Mouse (Mus musculus) intestine, embryonic 14.5 days (tissue): ENCODE data around the gene Slc38a2. TPM values are rescaled to one million over a fixed set of nuclear protein-coding genes. Genes with fewer than 3 reads are reported as not detected.

Experiments used
- ATAC-seq: fragments of 200-750 bp; cut with Nextera tagmentation; replicated peaks from 2 replicates; pipeline ENCODE4 v1.8.0; 2017; ENCODE audit warnings: low read depth, moderate number of reproducible peaks, moderate TSS enrichment, moderate library complexity; ENCODE audit not compliant: low FRiP score, low TSS enrichment
- DNase-seq: peaks from one replicate; pipeline ENCODE4 v3.0.0-alpha.2; 2018; ENCODE audit warnings: low spot score
- H3K27ac ChIP-seq: fragments of 300-500 bp; sonication (generic); 2 replicates; pipeline ENCODE4 v1.5.1; 2014; ENCODE audit warnings: low read depth, mild to moderate bottlenecking, control low read depth
- H3K27me3 ChIP-seq: fragments of 300-500 bp; sonication (generic); replicated peaks from 2 replicates; pipeline ENCODE4 v1.6.1; 2014; ENCODE audit warnings: low read length, control low read depth; ENCODE audit not compliant: control insufficient read depth, insufficient read depth
- H3K36me3 ChIP-seq: fragments of 300-500 bp; sonication (generic); 2 replicates; pipeline ENCODE4 v1.6.1; 2014; ENCODE audit warnings: low read length, control low read depth; ENCODE audit not compliant: control insufficient read depth, insufficient read depth
- H3K4me1 ChIP-seq: fragments of 300-500 bp; sonication (generic); replicated peaks from 2 replicates; pipeline ENCODE4 v1.6.1; 2014; ENCODE audit warnings: low read length, control low read depth, mixed read lengths; ENCODE audit not compliant: control insufficient read depth, insufficient read depth
- H3K4me2 ChIP-seq: fragments of 300-500 bp; sonication (generic); 2 replicates; pipeline ENCODE4 v1.6.1; 2014; ENCODE audit warnings: low read length
- H3K4me3 ChIP-seq: fragments of 300-500 bp; sonication (generic); 2 replicates; pipeline ENCODE4 v1.5.1; 2014; ENCODE audit warnings: low read depth, low read length, control low read depth, mixed read lengths
- H3K9ac ChIP-seq: fragments of 300-500 bp; sonication (generic); 2 replicates; pipeline ENCODE4 v1.6.1; 2014; ENCODE audit warnings: mild to moderate bottlenecking, low read length
- H3K9me3 ChIP-seq: fragments of 300-500 bp; sonication (generic); 2 replicates; pipeline ENCODE4 v1.6.1; 2016; ENCODE audit warnings: low read length, control low read depth; ENCODE audit not compliant: control insufficient read depth
- WGBS: fragments of 180-500 bp; shearing (Covaris S2); extraction: QIAGEN DNeasy Blood & Tissue Kit; methylation state at CpG from one replicate; pipeline ENCODE4 v1.1.7; 2014; 5-methylcytosine and 5-hydroxymethylcytosine counted together
- polyA plus RNA-seq: library from polyadenylated mRNA; unstranded; fragments of >200 nt; fragmentation: Nextera tagmentation; extraction: Ambion mirVana; gene quantifications from 2 replicates; pipeline ENCODE4 v1.2.1, GENCODE M21; 2014

Slc38a2 gene
- polyA plus RNA-seq, 1 experiment from 2014 or later = 129 TPM

GRCm38 (mm10) chr15:96675055-96675454 is 24.5 kb downstream of the Slc38a2 start:
- Histone ChIP-seq H3K9ac (no peak overlapping the region), H3K4me2 (no peak overlapping the region), H3K27ac (no peak overlapping the region), H3K4me1 (0 out of 2 replicates have a peak, but pooled peaks cover 3% of the 10 kb centered on the region), H3K4me3 (no peak overlapping the region), H3K9me3 (no peaks in the 10 kb centered on the region), H3K27me3 (no peaks in the 10 kb centered on the region), H3K36me3 (no peaks in the 10 kb centered on the region)
- 88% methylated on average over 11 of the region's 11 CpGs for WGBS
- ATAC-seq (no peak), DNase-seq (no peak)

- Histone ChIP-seq H3K36me3 (no peaks in the 10 kb centered on the region), H3K4me3 (no peak overlapping the region), H3K9ac (no peak overlapping the region)
Measured at GRCm38 (mm10) chr15:96674089-96674488, 25.4 kb downstream of the Slc38a2 start.

GRCm38 (mm10) chr15:96669721-96670120 is 29.8 kb downstream of the Slc38a2 start:
- WGBS = 80% methylated on average over 6 of the region's 6 CpGs
- no peak overlapping the region for H3K4me3 ChIP-seq
- H3K4me2 ChIP-seq = no peak overlapping the region
- H3K9me3 ChIP-seq = no peaks in the 10 kb centered on the region
- H3K27ac ChIP-seq = no peak overlapping the region
- no peaks in the 10 kb centered on the region for H3K27me3 ChIP-seq
- DNase-seq = no peak
- H3K4me1 ChIP-seq = no peaks in the 10 kb centered on the region
- H3K9ac ChIP-seq = no peak overlapping the region
- no peak for ATAC-seq
- no peaks in the 10 kb centered on the region for H3K36me3 ChIP-seq

More at GRCm38 (mm10) chr15:96674089-96674488, 25.4 kb downstream of the Slc38a2 start:
- 58% methylated on average over 1 of the region's 1 CpGs for WGBS
- ATAC-seq (no peak), DNase-seq (no peak)
- H3K27ac ChIP-seq = no peak overlapping the region
- no peaks in the 10 kb centered on the region for H3K27me3 ChIP-seq
- no peaks in the 10 kb centered on the region for H3K9me3 ChIP-seq
- H3K4me1 ChIP-seq = 0 out of 2 replicates have a peak, but pooled peaks cover 3% of the 10 kb centered on the region
- no peak overlapping the region for H3K4me2 ChIP-seq

GRCm38 (mm10) chr15:96666663-96667062 is 32.9 kb downstream of the Slc38a2 start:
- peak overlapping the region; percentile 45 for H3K4me2 ChIP-seq
- H3K4me3 ChIP-seq = peak overlapping the region; percentile 13; the same call in 1 of the 2 replicates
- no peaks in the 10 kb centered on the region for H3K4me1 ChIP-seq
- H3K36me3 ChIP-seq = no peaks in the 10 kb centered on the region
- WGBS = 6% methylated on average over 7 of the region's 7 CpGs
- H3K27me3 ChIP-seq = no peaks in the 10 kb centered on the region
- no peak overlapping the region for H3K27ac ChIP-seq
- H3K9ac ChIP-seq = no peak overlapping the region
- H3K9me3 ChIP-seq = no peaks in the 10 kb centered on the region
- DNase-seq = peak; percentile 79
- 0 out of 2 replicates have a peak, but pooled peaks have one; percentile 51 for ATAC-seq

GRCm38 (mm10) chr15:96665889-96666288 is 33.6 kb downstream of the Slc38a2 start:
- H3K4me3 ChIP-seq = no peak overlapping the region
- DNase-seq (no peak), ATAC-seq (peak; percentile 77)
- peak overlapping the region; percentile 45; the same call in 1 of the 2 replicates for H3K4me2 ChIP-seq
- H3K9ac ChIP-seq = no peak overlapping the region
- WGBS = 9% methylated on average over 3 of the region's 3 CpGs
- H3K36me3 ChIP-seq = no peaks in the 10 kb centered on the region
- H3K4me1 ChIP-seq = no peaks in the 10 kb centered on the region
- H3K27me3 ChIP-seq = no peaks in the 10 kb centered on the region
- no peaks in the 10 kb centered on the region for H3K9me3 ChIP-seq
- no peak overlapping the region for H3K27ac ChIP-seq

- Histone ChIP-seq H3K4me3 (no peak overlapping the region), H3K36me3 (no peaks in the 10 kb centered on the region), H3K9ac (no peak overlapping the region), H3K27ac (no peak overlapping the region), H3K27me3 (no peaks in the 10 kb centered on the region), H3K4me1 (0 out of 2 replicates have a peak, but pooled peaks cover 4% of the 10 kb centered on the region), H3K4me2 (no peak overlapping the region), H3K9me3 (no peaks in the 10 kb centered on the region)
- 39% methylated on average over 13 of the region's 13 CpGs for WGBS
- DNase-seq (no peak), ATAC-seq (no peak)
Measured at GRCm38 (mm10) chr15:96660590-96661141, 38.9 kb downstream of the Slc38a2 start.

- Histone ChIP-seq H3K4me1 (0 out of 2 replicates have a peak, but pooled peaks cover 4% of the 10 kb centered on the region), H3K9me3 (no peaks in the 10 kb centered on the region), H3K27me3 (no peaks in the 10 kb centered on the region), H3K4me2 (peak overlapping the region; percentile 37), H3K27ac (peak overlapping the region; percentile 84), H3K36me3 (no peaks in the 10 kb centered on the region), H3K9ac (no peak overlapping the region), H3K4me3 (peak overlapping the region; percentile 22; the same call in 1 of the 2 replicates)
- 53% methylated on average over 14 of the region's 14 CpGs for WGBS
- ATAC-seq = no peak
- DNase-seq = peak; percentile 67
Measured at GRCm38 (mm10) chr15:96658275-96658602, 41.3 kb downstream of the Slc38a2 start.

- H3K27ac ChIP-seq = peak overlapping the region; percentile 84
- DNase-seq (peak; percentile 65), ATAC-seq (peak; percentile 97)
- no peaks in the 10 kb centered on the region for H3K27me3 ChIP-seq
- no peak overlapping the region; the same call in 1 of the 2 replicates for H3K4me2 ChIP-seq
- H3K9ac ChIP-seq = no peak overlapping the region
- 0 out of 2 replicates have a peak, but pooled peaks cover 4% of the 10 kb centered on the region for H3K4me1 ChIP-seq
- no peaks in the 10 kb centered on the region for H3K9me3 ChIP-seq
- no peaks in the 10 kb centered on the region for H3K36me3 ChIP-seq
- WGBS = 40% methylated on average over 17 of the region's 17 CpGs
- peak overlapping the region; percentile 22; the same call in 1 of the 2 replicates for H3K4me3 ChIP-seq
Measured at GRCm38 (mm10) chr15:96657576-96658274, 41.8 kb downstream of the Slc38a2 start.
